Mouse (Mus musculus): ENCODE measurements around the gene Mat2a. TPM values are rescaled to one million over a fixed set of nuclear protein-coding genes. Genes with fewer than 3 reads are reported as not detected.

Mat2a gene
- polyA plus RNA-seq, 1 experiment from 2014 or later, result 300 TPM

Other genes starting within 250 kb of the Mat2a start
- 3.9 and 4.7 TPM in 2 replicates for gene Atoh8, start 204.0 kb downstream of the Mat2a start, polyA plus RNA-seq (2015; fragmentation: Nextera tagmentation; extraction: Ambion mirVana)
- 0.61 and 0.70 TPM in 2 replicates for gene Sftpb, start 134.9 kb downstream of the Mat2a start, polyA plus RNA-seq (2015; fragmentation: Nextera tagmentation; extraction: Ambion mirVana)
- 34.2 and 40.3 TPM in 2 replicates for gene Usp39, start 94.4 kb downstream of the Mat2a start, polyA plus RNA-seq (2015; fragmentation: Nextera tagmentation; extraction: Ambion mirVana)
- gene 0610030E20Rik, start 92.2 kb downstream of the Mat2a start, polyA plus RNA-seq (2015; fragmentation: Nextera tagmentation; extraction: Ambion mirVana), result 16.9 and 17.3 TPM in 2 replicates
- 22.1 and 22.9 TPM in 2 replicates for gene Tmem150a, start 84.1 kb downstream of the Mat2a start, polyA plus RNA-seq (2015; fragmentation: Nextera tagmentation; extraction: Ambion mirVana)
- 127 and 137 TPM in 2 replicates for gene Rnf181, start 72.6 kb downstream of the Mat2a start, polyA plus RNA-seq (2015; fragmentation: Nextera tagmentation; extraction: Ambion mirVana)
- 16.2 and 20.1 TPM in 2 replicates for gene Vamp5, start 59.1 kb downstream of the Mat2a start, polyA plus RNA-seq (2015; fragmentation: Nextera tagmentation; extraction: Ambion mirVana)
- 28.5 and 29.4 TPM in 2 replicates for gene Vamp8, start 48.9 kb downstream of the Mat2a start, polyA plus RNA-seq (2015; fragmentation: Nextera tagmentation; extraction: Ambion mirVana)
- 15.8 and 18.5 TPM in 2 replicates for gene Ggcx, start 25.2 kb downstream of the Mat2a start, polyA plus RNA-seq (2015; fragmentation: Nextera tagmentation; extraction: Ambion mirVana)
- 0.29 and 0.36 TPM in 2 replicates for gene Sh2d6, start 82.1 kb upstream of the Mat2a start, polyA plus RNA-seq (2015; fragmentation: Nextera tagmentation; extraction: Ambion mirVana)
- 9.0 and 10.2 TPM in 2 replicates for gene Capg, start 104.8 kb upstream of the Mat2a start, polyA plus RNA-seq (2015; fragmentation: Nextera tagmentation; extraction: Ambion mirVana)
- gene Elmod3, start 158.9 kb upstream of the Mat2a start, polyA plus RNA-seq (2015; fragmentation: Nextera tagmentation; extraction: Ambion mirVana), result 17.3 and 18.7 TPM in 2 replicates
- gene Retsat, start 158.9 kb upstream of the Mat2a start, polyA plus RNA-seq (2015; fragmentation: Nextera tagmentation; extraction: Ambion mirVana), result 7.0 and 8.4 TPM in 2 replicates
- gene Tgoln1, start 177.4 kb upstream of the Mat2a start, polyA plus RNA-seq (2015; fragmentation: Nextera tagmentation; extraction: Ambion mirVana), result 35.6 and 38.9 TPM in 2 replicates

Data from hindbrain, embryonic 16.5 days (tissue).